Mouse (Mus musculus) bone marrow, adult 2 months (tissue): ENCODE measurements at regions not wholly inside any gene's neighbourhood (a gene's known extent, or its start where the extent isn't known, plus 50 kb on each side); places are given as distances from the start of the nearest gene placed in this dataset.

ENCODE experiments used
- CTCF ChIP-seq: fragments of 200-500 bp; IDR thresholded peaks from 2 replicates; pipeline ENCODE4 v1.5.1; 2011; ENCODE audit warnings: low read length, control low read depth; ENCODE audit not compliant: control insufficient read depth, insufficient read depth
- POLR2A ChIP-seq: fragments of 200-500 bp; IDR thresholded peaks from 2 replicates; pipeline ENCODE4 v1.6.1; 2011; ENCODE audit warnings: low read depth, mild to moderate bottlenecking, control low read depth, low read length, borderline replicate concordance; ENCODE audit not compliant: control insufficient read depth

- TF ChIP-seq CTCF (no peak), POLR2A (no peak)
These were observed 73.2 kb upstream of the Rap2b start for GRCm38 (mm10) chr3:61288195-61288594.
